ENCODE assay signal across 1 mouse cellular context in genomic region chr8:56251728-56252127, GRCm38 (mm10). TPM values are rescaled to one million over a fixed set of nuclear protein-coding genes. Genes with fewer than 3 reads are reported as not detected.
"Had no signal": no experiment of that assay in that cellular context is flagged by ENCODE, and none has a peak within 500 bp of the region (broad histone marks: within the 10 kb centered on the region; RNA-seq: fewer than 3 reads in every experiment).

No protein-coding gene starts in this region.

RNA-seq across cellular contexts. Expression of gene Hpgd, which starts 42.7 kb away (rescaled TPM):
- total RNA-seq: megakaryocyte-erythroid progenitor cell, adult 5-6 weeks had no signal
